In the genomic region with DNA sequence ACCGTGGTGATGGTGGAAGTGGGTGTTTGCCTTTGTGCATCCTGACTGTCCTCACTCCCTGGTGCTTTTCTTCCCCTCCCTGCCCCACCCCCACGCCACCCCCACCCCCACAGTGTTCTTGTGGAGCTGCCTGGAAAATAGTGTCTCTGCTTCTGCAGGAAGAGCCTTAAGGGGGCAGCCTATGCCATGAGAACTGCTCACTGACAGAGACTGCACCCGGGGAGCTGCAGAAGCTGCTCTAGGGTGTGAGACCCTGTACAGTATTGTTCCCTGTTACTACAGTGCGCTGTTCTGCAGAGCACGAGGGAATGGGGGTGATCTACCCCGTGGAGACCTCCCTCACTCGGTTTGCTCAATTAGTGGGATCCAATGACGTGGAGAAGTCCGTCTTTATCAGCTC, we compare ENCODE assay signal across 12 mouse cellular contexts.
DNase-seq lines count a peak whose midpoint lies in the region; ATAC-seq and TF ChIP-seq lines count a peak whose summit lies in the region.
"Had no signal": no experiment of that assay in that cellular context is flagged by ENCODE, and none has a peak within 500 bp of the region (broad histone marks: within the 10 kb centered on the region; RNA-seq: fewer than 3 reads in every experiment).

No protein-coding gene starts in this region.

- DNase-seq in frontal cortex, postnatal 14 days (ENCODE audit: low spot score in 2 of 2), result no peak
- DNase-seq in left cerebral cortex, adult 2 months (ENCODE audit: extremely low spot score in 1 of 2, low spot score in 2 of 2), result no peak
- no peak for DNase-seq in left cerebral cortex, postnatal 14 days (ENCODE audit: low spot score in 2 of 2)
- DNase-seq in embryonic facial prominence, embryonic 11.5 days (ENCODE audit: low spot score), result peak; percentile 46
- DNase-seq in midbrain, postnatal 0 days (ENCODE audit: low spot score), result no peak
- no peak for DNase-seq in frontal cortex, postnatal 25 days (ENCODE audit: low spot score in 2 of 2)
- no peak for DNase-seq in left cerebral cortex, adult 8-10 months (ENCODE audit: low spot score in 2 of 2)
- DNase-seq: B cell, adult 2 months; cerebellum, postnatal 36 days; heart, postnatal 14 days; lung, adult 18-20 months had no signal

- ATAC-seq in frontal cortex, adult (ENCODE audit: low TSS enrichment), result 0 out of 2 replicates have a peak, but pooled peaks have one; percentile 61
- ATAC-seq in embryonic facial prominence, embryonic 11.5 days (replicated peaks; ENCODE audit: insufficient number of reproducible peaks, low FRiP score, low TSS enrichment, low read depth), result no peak
- ATAC-seq in midbrain, postnatal 0 days (ENCODE audit: low FRiP score), result no peak

- no peaks in the 10 kb centered on the region for H3K27me3 ChIP-seq in embryonic facial prominence, embryonic 11.5 days (ENCODE audit: control insufficient read depth, insufficient read depth, low read length)
- H3K27me3 ChIP-seq in midbrain, postnatal 0 days (ENCODE audit: insufficient read depth, low read length), result no peaks in the 10 kb centered on the region

- peak; percentile 30 for TF ChIP-seq CTCF in left cerebral cortex, adult 2 months (IDR thresholded peaks at IDR 0.05)
- peak; percentile 47 for TF ChIP-seq CTCF in midbrain, postnatal 0 days (IDR thresholded peaks at IDR 0.05)

- no peak overlapping the region for H3K4me3 ChIP-seq in left cerebral cortex, adult 2 months
- no peak overlapping the region for H3K4me3 ChIP-seq in embryonic facial prominence, embryonic 11.5 days (ENCODE audit: low read depth, low read length)
- no peak overlapping the region for H3K4me3 ChIP-seq in midbrain, postnatal 0 days (ENCODE audit: low read depth, low read length)

- intact Hi-C loops in left cerebral cortex, adult 2 months (cut with DNase I), result no loop called here
- intact Hi-C loops in left cerebral cortex, postnatal 14 days (cut with DNase I), result no loop called here

- H3K27ac ChIP-seq in left cerebral cortex, adult 2 months, result no peak overlapping the region
- H3K27ac ChIP-seq in embryonic facial prominence, embryonic 11.5 days (replicated peaks; ENCODE audit: low read depth, low read length), result no peak overlapping the region
- H3K27ac ChIP-seq in midbrain, postnatal 0 days (ENCODE audit: low read depth, low read length), result no peak overlapping the region

- no peaks in the 10 kb centered on the region for H3K36me3 ChIP-seq in embryonic facial prominence, embryonic 11.5 days (replicated peaks; ENCODE audit: control insufficient read depth, insufficient read depth, low read depth, low read length)
- H3K36me3 ChIP-seq in midbrain, postnatal 0 days (ENCODE audit: insufficient read depth, low read length), result no peaks in the 10 kb centered on the region

- H3K4me2 ChIP-seq in embryonic facial prominence, embryonic 11.5 days (ENCODE audit: low read depth, low read length), result no peak overlapping the region
- no peak overlapping the region for H3K4me2 ChIP-seq in midbrain, postnatal 0 days (ENCODE audit: low read depth, low read length, poor library complexity, severe bottlenecking)

- 35% methylated on average over 9 of the region's 9 CpGs for WGBS in embryonic facial prominence, embryonic 11.5 days
- WGBS in midbrain, postnatal 0 days, result 23% methylated on average over 8 of the region's 9 CpGs

- peaks cover 9% of the 10 kb centered on the region for H3K4me1 ChIP-seq in embryonic facial prominence, embryonic 11.5 days (ENCODE audit: control insufficient read depth, insufficient read depth, low read length)
- H3K4me1 ChIP-seq in midbrain, postnatal 0 days (ENCODE audit: insufficient read depth, low read length), result peaks cover 11% of the 10 kb centered on the region; the same call in 1 of the 2 replicates

- no peaks in the 10 kb centered on the region for H3K9me3 ChIP-seq in embryonic facial prominence, embryonic 11.5 days (replicated peaks; ENCODE audit: control insufficient read depth, low read length)
- H3K9me3 ChIP-seq in midbrain, postnatal 0 days (ENCODE audit: low read length), result no peaks in the 10 kb centered on the region

- no peak overlapping the region for H3K9ac ChIP-seq in embryonic facial prominence, embryonic 11.5 days (replicated peaks; ENCODE audit: low read length)
- H3K9ac ChIP-seq in midbrain, postnatal 0 days (replicated peaks; ENCODE audit: low read length, poor library complexity, severe bottlenecking), result no peak overlapping the region
